ENCODE assay signal across 15 mouse cellular contexts in the genomic region with DNA sequence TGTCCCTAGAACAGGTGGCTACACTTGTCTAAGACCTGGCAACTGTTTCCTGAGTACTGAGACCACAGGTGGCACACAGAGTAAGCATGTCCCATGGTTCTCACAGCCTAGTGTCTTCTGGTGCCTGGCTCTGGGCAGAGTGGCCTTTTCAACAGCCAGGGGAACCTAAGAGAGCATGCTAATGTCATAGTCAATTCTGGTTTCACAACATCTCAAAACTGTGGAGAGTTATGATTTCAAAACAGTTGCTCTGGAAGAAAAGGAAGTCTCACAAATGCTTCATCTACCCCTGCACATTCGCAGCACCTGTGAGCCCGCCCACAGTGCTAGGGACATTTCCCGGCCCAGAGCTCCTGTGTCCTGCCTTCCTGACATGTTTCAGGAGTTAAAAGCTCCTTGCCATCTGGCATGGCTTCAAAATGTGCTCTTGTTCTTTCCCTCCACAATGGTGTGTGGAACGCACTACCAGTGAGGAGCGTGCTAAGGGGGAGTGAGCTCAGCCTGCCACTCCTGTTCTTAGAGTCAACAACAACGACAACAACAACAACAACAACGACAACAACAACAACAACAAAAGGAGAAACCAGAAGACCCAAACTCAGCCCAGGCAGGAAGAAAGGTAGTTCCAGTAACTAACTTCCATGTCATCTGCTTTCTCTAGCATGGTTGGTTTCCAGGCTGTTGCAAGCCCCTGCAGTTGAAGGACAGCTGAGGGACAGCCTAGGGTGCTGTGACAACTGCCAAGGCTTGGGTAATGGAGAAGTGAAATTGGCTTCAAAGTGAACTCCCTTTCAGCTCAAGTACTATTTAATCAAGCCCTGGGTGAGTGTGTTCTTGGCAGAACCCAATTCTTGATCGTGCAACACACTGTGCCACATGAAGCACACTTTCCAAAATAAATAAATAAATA. TPM values are rescaled to one million over a fixed set of nuclear protein-coding genes. Genes with fewer than 3 reads are reported as not detected.
DNase-seq lines count a peak whose midpoint lies in the region; ATAC-seq and TF ChIP-seq lines count a peak whose summit lies in the region.
"Had no signal": no experiment of that assay in that cellular context is flagged by ENCODE, and none has a peak within 500 bp of the region (broad histone marks: within the 10 kb centered on the region; RNA-seq: fewer than 3 reads in every experiment).

No protein-coding gene starts in this region.

- no peak for DNase-seq in liver, embryonic 11.5 days (ENCODE audit: low spot score)
- DNase-seq in adipocyte (ENCODE audit: low spot score): peak; percentile 24
- DNase-seq in kidney, adult 18-20 months: no peak
- DNase-seq in testis, postnatal 14 days (ENCODE audit: low spot score): no peak
- no peak for DNase-seq in cerebellum, adult 2 months
- DNase-seq: cerebellum, adult 11-12 months; embryo, embryonic 11 days; kidney, postnatal 10 days had no signal

- TF ChIP-seq CTCF in cerebellum, adult 2 months (IDR thresholded peaks at IDR 0.05; ENCODE audit: borderline replicate concordance, insufficient read depth, low read depth, low read length): no peak

- ATAC-seq in liver, embryonic 12.5 days: no peak
- no peak for ATAC-seq in liver, embryonic 11.5 days (replicated peaks; ENCODE audit: low FRiP score)
- ATAC-seq in granulocyte monocyte progenitor cell, adult 5-6 weeks (replicated peaks; ENCODE audit: poor library complexity, severe bottlenecking): peak; percentile 42
- peak; percentile 46 for ATAC-seq in megakaryocyte, adult 5-6 weeks (ENCODE audit: poor library complexity, severe bottlenecking)
- ATAC-seq: intestine, embryonic 15.5 days; Patski had no signal

- no peak overlapping the region for H3K9ac ChIP-seq in liver, embryonic 12.5 days
- H3K9ac ChIP-seq in liver, embryonic 11.5 days (ENCODE audit: low read depth, low read length): no peak overlapping the region
- H3K9ac ChIP-seq: intestine, embryonic 15.5 days; limb, embryonic 12.5 days had no signal

- peak overlapping the region; percentile 100 for H3K27ac ChIP-seq in liver, embryonic 12.5 days
- H3K27ac ChIP-seq in liver, embryonic 11.5 days (ENCODE audit: low read depth, low read length): no peak overlapping the region; the same call in 1 of the 2 replicates
- H3K27ac ChIP-seq in cerebellum, adult 2 months (ENCODE audit: insufficient read depth, low read length): no peak overlapping the region
- H3K27ac ChIP-seq: intestine, embryonic 15.5 days; limb, embryonic 12.5 days had no signal

- H3K4me2 ChIP-seq in liver, embryonic 12.5 days: no peak overlapping the region
- H3K4me2 ChIP-seq in liver, embryonic 11.5 days: no peak overlapping the region
- H3K4me2 ChIP-seq: intestine, embryonic 15.5 days; limb, embryonic 12.5 days had no signal

- H3K4me1 ChIP-seq in liver, embryonic 12.5 days: peaks cover 74% of the 10 kb centered on the region
- peaks cover 28% of the 10 kb centered on the region for H3K4me1 ChIP-seq in liver, embryonic 11.5 days (replicated peaks; ENCODE audit: control insufficient read depth, insufficient read depth, low read length)
- H3K4me1 ChIP-seq in cerebellum, adult 2 months (ENCODE audit: control insufficient read depth, insufficient read depth, low read length): no peaks in the 10 kb centered on the region; the same call in 1 of the 2 replicates
- H3K4me1 ChIP-seq: intestine, embryonic 15.5 days; limb, embryonic 12.5 days had no signal

- WGBS in liver, embryonic 12.5 days (ENCODE audit: insufficient replicate concordance): 81% methylated on average over 8 of the region's 8 CpGs
- WGBS in liver, embryonic 11.5 days: 86% methylated on average over 8 of the region's 8 CpGs
- 61% methylated on average over 8 of the region's 8 CpGs for WGBS in cerebellum, adult 2 months

- no peak overlapping the region for H3K4me3 ChIP-seq in liver, embryonic 12.5 days
- H3K4me3 ChIP-seq in liver, embryonic 11.5 days (ENCODE audit: low read depth, low read length): no peak overlapping the region
- H3K4me3 ChIP-seq in cerebellum, adult 2 months (replicated peaks; ENCODE audit: insufficient read depth, low read depth, low read length): no peak overlapping the region
- H3K4me3 ChIP-seq: erythroblast, embryonic 14.5 days; intestine, embryonic 15.5 days; limb, embryonic 12.5 days had no signal

- no peaks in the 10 kb centered on the region for H3K9me3 ChIP-seq in liver, embryonic 12.5 days (replicated peaks)
- no peaks in the 10 kb centered on the region for H3K9me3 ChIP-seq in liver, embryonic 11.5 days (ENCODE audit: control insufficient read depth, low read length)
- H3K9me3 ChIP-seq: intestine, embryonic 15.5 days; limb, embryonic 12.5 days had no signal

- no peak for TF ChIP-seq POLR2A in cerebellum, adult 2 months (IDR thresholded peaks at IDR 0.05; ENCODE audit: borderline replicate concordance, insufficient read depth, low read length)

- H3K36me3 ChIP-seq in liver, embryonic 12.5 days: peaks cover 60% of the 10 kb centered on the region
- no peaks in the 10 kb centered on the region for H3K36me3 ChIP-seq in liver, embryonic 11.5 days (ENCODE audit: control insufficient read depth, insufficient read depth, low read length)
- H3K36me3 ChIP-seq: limb, embryonic 12.5 days had no signal

- H3K27me3 ChIP-seq in liver, embryonic 12.5 days (replicated peaks): no peaks in the 10 kb centered on the region
- no peaks in the 10 kb centered on the region for H3K27me3 ChIP-seq in liver, embryonic 11.5 days (replicated peaks; ENCODE audit: control insufficient read depth, insufficient read depth, low read length)
- H3K27me3 ChIP-seq in cerebellum, adult 2 months (ENCODE audit: control insufficient read depth, insufficient read depth, low read length): no peaks in the 10 kb centered on the region
- H3K27me3 ChIP-seq: intestine, embryonic 15.5 days; limb, embryonic 12.5 days; Patski had no signal

RNA-seq across cellular contexts. Expression of a gene that starts 37.6 kb away (rescaled TPM):
- 11.0 and 12.2 TPM in 2 replicates for polyA plus RNA-seq in liver, embryonic 12.5 days (2016; fragmentation: Nextera tagmentation; extraction: Ambion mirVana)
- 13.2 and 14.2 TPM in 2 replicates for polyA plus RNA-seq in liver, embryonic 11.5 days (2014; fragmentation: Nextera tagmentation; extraction: Ambion mirVana)
- total RNA-seq in granulocyte monocyte progenitor cell, adult 5-6 weeks (2014; fragmentation: Nextera tagmentation): 61.2 and 68.0 TPM in 2 replicates
- 48.0 and 51.9 TPM in 2 replicates for total RNA-seq in granulocyte monocyte progenitor cell, adult 5-6 weeks (2017)
- total RNA-seq in megakaryocyte, adult 5-6 weeks (2015): 38.7 and 58.8 TPM in 2 replicates
- total RNA-seq in megakaryocyte, adult 5-6 weeks (2017): 42.1 and 44.6 TPM in 2 replicates
- 14.9 and 18.4 TPM in 2 replicates for polyA plus RNA-seq in cerebellum, adult 2 months (2012; rRNA removed)

Comparison
In these comparisons a context has a peak if more than half of its experiments do, and no peak if none do; other contexts are left out.
1. ATAC-seq: peak in granulocyte monocyte progenitor cell, adult 5-6 weeks (single experiment) and megakaryocyte, adult 5-6 weeks (single experiment); none in liver, embryonic 12.5 days (single experiment) and liver, embryonic 11.5 days (single experiment).